Mouse (Mus musculus) kidney, postnatal 36 days (tissue): ENCODE results near the gene Ephb3.

Source experiments
- DNase-seq, 2 experiments: peaks; one replicate each; pipeline ENCODE4 v3.0.0; 2021 to 2022; ENCODE audit warnings: mixed read lengths in 2 of 2

Ephb3 gene

GRCm38 (mm10) chr16:21246391-21247036 is 42.0 kb downstream of the Ephb3 start:
- peak in 1 of 2 experiments; percentile 56 for DNase-seq

- no peak for DNase-seq
Observed at GRCm38 (mm10) chr16:21247037-21247432, 42.5 kb downstream of the Ephb3 start.

GRCm38 (mm10) chr16:21247871-21248712 is 43.5 kb downstream of the Ephb3 start:
- peak; percentile 77 to 86 for DNase-seq

GRCm38 (mm10) chr16:21248713-21249531 is 44.4 kb downstream of the Ephb3 start:
- no peak for DNase-seq

- no peak for DNase-seq
Observed at GRCm38 (mm10) chr16:21252401-21252955, 47.9 kb downstream of the Ephb3 start.

- no peak for DNase-seq
Observed at GRCm38 (mm10) chr16:21255574-21256304, 51.2 kb downstream of the Ephb3 start.

GRCm38 (mm10) chr16:21256514-21257305 is 52.2 kb downstream of the Ephb3 start:
- no peak for DNase-seq

GRCm38 (mm10) chr16:21265417-21265816 is 60.9 kb downstream of the Ephb3 start:
- DNase-seq = peak; percentile 29 to 40

GRCm38 (mm10) chr16:21269775-21270174 is 65.2 kb downstream of the Ephb3 start:
- no peak for DNase-seq

- no peak for DNase-seq
Observed at GRCm38 (mm10) chr16:21271773-21272247, 67.3 kb downstream of the Ephb3 start.

GRCm38 (mm10) chr16:21272748-21273147 is 68.2 kb downstream of the Ephb3 start:
- DNase-seq = no peak
